Mouse (Mus musculus) hindbrain, embryonic 11.5 days (tissue): ENCODE measurements around the gene Spata21. TPM values are rescaled to one million over a fixed set of nuclear protein-coding genes. Genes with fewer than 3 reads are reported as not detected.

Experiments used
- ATAC-seq: fragments of 200-750 bp; cut with Nextera tagmentation; 2 replicates; pipeline ENCODE4 v1.8.0; 2017; ENCODE audit warnings: mild to moderate bottlenecking, moderate TSS enrichment, moderate library complexity; ENCODE audit not compliant: low FRiP score
- DNase-seq: peaks from one replicate; pipeline ENCODE4 v3.0.0-alpha.2; 2015; ENCODE audit warnings: low spot score
- H3K27ac ChIP-seq: fragments of 300-500 bp; sonication (generic); 2 replicates; pipeline ENCODE4 v1.5.1; 2014; ENCODE audit warnings: mild to moderate bottlenecking, low read depth, low read length
- H3K27me3 ChIP-seq: fragments of 300-500 bp; sonication (generic); 2 replicates; pipeline ENCODE4 v1.6.1; 2014; ENCODE audit warnings: mild to moderate bottlenecking, low read length, moderate library complexity, mixed read lengths; ENCODE audit not compliant: control insufficient read depth, insufficient read depth
- H3K36me3 ChIP-seq: fragments of 300-500 bp; sonication (generic); 2 replicates; pipeline ENCODE4 v1.6.1; 2014; ENCODE audit warnings: mild to moderate bottlenecking, low read length, moderate library complexity, mixed read lengths; ENCODE audit not compliant: control insufficient read depth, insufficient read depth
- H3K4me1 ChIP-seq: fragments of 300-500 bp; sonication (generic); replicated peaks from 2 replicates; pipeline ENCODE4 v1.6.1; 2014; ENCODE audit warnings: low read length, mixed read lengths; ENCODE audit not compliant: control insufficient read depth, insufficient read depth
- H3K4me2 ChIP-seq: fragments of 300-500 bp; sonication (generic); replicated peaks from 2 replicates; pipeline ENCODE4 v1.6.1; 2014; ENCODE audit warnings: mild to moderate bottlenecking, low read depth, low read length
- H3K4me3 ChIP-seq: fragments of 300-500 bp; sonication (generic); 2 replicates; pipeline ENCODE4 v1.5.1; 2014; ENCODE audit warnings: low read depth, low read length
- H3K9ac ChIP-seq: fragments of 300-500 bp; sonication (generic); 2 replicates; pipeline ENCODE4 v1.6.1; 2014; ENCODE audit warnings: low read depth, low read length
- H3K9me3 ChIP-seq: fragments of 300-500 bp; sonication (generic); 2 replicates; pipeline ENCODE4 v1.6.1; 2016; ENCODE audit warnings: low read length; ENCODE audit not compliant: control insufficient read depth
- WGBS: fragments of 180-500 bp; shearing (Covaris S2); extraction: QIAGEN DNeasy Blood & Tissue Kit; methylation state at CpG from one replicate; pipeline ENCODE4 v1.1.7; 2014; 5-methylcytosine and 5-hydroxymethylcytosine counted together
- polyA plus RNA-seq: library from polyadenylated mRNA; unstranded; fragments of >200 nt; fragmentation: Nextera tagmentation; extraction: Ambion mirVana; gene quantifications from 2 replicates; pipeline ENCODE4 v1.2.1, GENCODE M21; 2014

Gene Spata21
- polyA plus RNA-seq, 1 experiment from 2014 or later, result 0.19 TPM

- no peak overlapping the region for H3K9ac ChIP-seq
- no peaks in the 10 kb centered on the region for H3K4me1 ChIP-seq
- WGBS, result 86% methylated on average over 8 of the region's 8 CpGs
- peaks cover 12% of the 10 kb centered on the region for H3K36me3 ChIP-seq
- DNase-seq (no peak), ATAC-seq (no peak)
- no peak overlapping the region for H3K4me3 ChIP-seq
- H3K4me2 ChIP-seq, result no peak overlapping the region
- H3K27ac ChIP-seq, result no peak overlapping the region
- H3K27me3 ChIP-seq, result no peaks in the 10 kb centered on the region
- no peaks in the 10 kb centered on the region for H3K9me3 ChIP-seq
Observed at GRCm38 (mm10) chr4:141068655-141069054, 19.5 kb upstream of the Spata21 start.

DNA sequence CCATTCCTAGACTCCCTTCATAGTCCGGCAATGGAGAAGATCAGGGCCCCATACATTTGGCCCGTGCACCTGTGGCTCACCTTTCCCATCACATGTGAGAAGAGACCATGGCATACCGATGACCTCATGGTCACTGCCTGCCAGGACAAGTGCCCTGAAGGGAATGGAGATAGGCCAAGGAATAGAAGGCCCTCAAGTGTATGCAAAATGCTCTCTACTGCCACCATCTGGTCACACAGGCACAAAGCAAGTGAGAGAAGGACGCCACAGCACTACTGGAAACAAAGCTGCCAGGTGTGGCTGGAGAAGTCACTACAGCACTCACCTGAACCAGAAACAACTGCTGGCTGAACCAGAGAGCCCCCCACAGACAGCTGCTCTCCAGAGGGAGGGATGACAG, 18.4 kb upstream of the Spata21 start:
- H3K4me1 ChIP-seq, result no peaks in the 10 kb centered on the region
- H3K36me3 ChIP-seq, result peaks cover 12% of the 10 kb centered on the region
- WGBS, result 65% methylated on average over 4 of the region's 4 CpGs

GRCm38 (mm10) chr4:141072502-141072901, 15.6 kb upstream of the Spata21 start:
- 0 out of 2 replicates have a peak, but pooled peaks cover 5% of the 10 kb centered on the region for H3K4me1 ChIP-seq
- H3K9me3 ChIP-seq, result no peaks in the 10 kb centered on the region
- H3K36me3 ChIP-seq, result peaks cover 6% of the 10 kb centered on the region
- H3K9ac ChIP-seq, result no peak overlapping the region
- H3K4me2 ChIP-seq, result no peak overlapping the region
- DNase-seq (no peak), ATAC-seq (no peak)
- no peak overlapping the region for H3K27ac ChIP-seq
- 88% methylated on average over 11 of the region's 11 CpGs for WGBS
- H3K4me3 ChIP-seq, result no peak overlapping the region
- H3K27me3 ChIP-seq, result no peaks in the 10 kb centered on the region

More for the DNA sequence above, 18.4 kb upstream of the Spata21 start:
- DNase-seq, result peak; percentile 76
- H3K4me2 ChIP-seq, result no peak overlapping the region
- no peak overlapping the region for H3K9ac ChIP-seq
- H3K9me3 ChIP-seq, result no peaks in the 10 kb centered on the region
- peak; percentile 31; the same call in 1 of the 2 replicates for ATAC-seq
- H3K4me3 ChIP-seq, result no peak overlapping the region
- no peaks in the 10 kb centered on the region for H3K27me3 ChIP-seq
- H3K27ac ChIP-seq, result no peak overlapping the region

DNA sequence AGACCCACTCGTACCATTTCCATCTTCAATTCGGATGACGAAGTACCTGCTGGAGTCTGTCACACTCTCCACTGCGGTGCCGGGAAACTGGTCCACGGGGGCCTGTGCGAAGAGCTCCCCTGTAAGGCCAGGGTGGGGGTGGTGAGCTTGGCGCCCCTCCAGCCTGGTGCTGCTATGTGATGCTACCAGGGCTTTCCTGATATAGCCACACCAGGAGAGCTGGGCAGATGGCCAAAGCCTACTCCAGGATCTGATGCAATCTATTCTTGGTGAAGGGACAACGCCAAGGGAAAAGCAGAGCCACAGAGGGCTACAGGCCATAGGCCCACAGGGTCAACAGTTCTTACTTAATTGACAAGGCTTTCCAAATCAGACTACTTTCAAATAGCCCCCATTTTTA, 14.5 kb upstream of the Spata21 start:
- 96% methylated on average over 9 of the region's 9 CpGs for WGBS
- H3K4me2 ChIP-seq, result no peak overlapping the region

DNA sequence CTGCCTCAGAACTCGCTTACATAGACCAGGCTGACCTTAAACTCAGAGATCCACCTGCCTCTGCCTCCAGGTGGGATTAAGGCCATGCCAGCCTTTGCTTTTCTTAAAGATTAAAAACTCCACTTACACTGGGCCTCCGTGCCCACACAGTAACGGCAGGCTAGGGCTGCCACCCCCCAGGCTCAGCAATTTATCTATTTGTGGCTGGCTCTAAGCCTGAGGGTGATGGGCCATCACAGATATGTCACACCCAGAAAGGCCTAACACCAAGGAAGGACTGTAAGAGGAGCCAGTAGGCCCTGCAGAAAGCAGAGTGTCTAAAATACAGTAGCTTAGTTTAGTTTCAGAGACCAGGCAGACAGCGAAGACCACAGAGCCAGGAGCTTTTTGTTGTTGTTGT, 14.0 kb upstream of the Spata21 start:
- H3K36me3 ChIP-seq, result no peaks in the 10 kb centered on the region
- 98% methylated on average over 4 of the region's 4 CpGs for WGBS

More for the DNA sequence above, 14.5 kb upstream of the Spata21 start:
- no peak overlapping the region for H3K9ac ChIP-seq
- no peak overlapping the region for H3K27ac ChIP-seq
- peaks cover 4% of the 10 kb centered on the region; the same call in 1 of the 2 replicates for H3K36me3 ChIP-seq
- no peak for ATAC-seq
- no peak for DNase-seq
- H3K27me3 ChIP-seq, result no peaks in the 10 kb centered on the region
- no peak overlapping the region for H3K4me3 ChIP-seq
- H3K4me1 ChIP-seq, result 0 out of 2 replicates have a peak, but pooled peaks cover 5% of the 10 kb centered on the region
- H3K9me3 ChIP-seq, result no peaks in the 10 kb centered on the region

DNA sequence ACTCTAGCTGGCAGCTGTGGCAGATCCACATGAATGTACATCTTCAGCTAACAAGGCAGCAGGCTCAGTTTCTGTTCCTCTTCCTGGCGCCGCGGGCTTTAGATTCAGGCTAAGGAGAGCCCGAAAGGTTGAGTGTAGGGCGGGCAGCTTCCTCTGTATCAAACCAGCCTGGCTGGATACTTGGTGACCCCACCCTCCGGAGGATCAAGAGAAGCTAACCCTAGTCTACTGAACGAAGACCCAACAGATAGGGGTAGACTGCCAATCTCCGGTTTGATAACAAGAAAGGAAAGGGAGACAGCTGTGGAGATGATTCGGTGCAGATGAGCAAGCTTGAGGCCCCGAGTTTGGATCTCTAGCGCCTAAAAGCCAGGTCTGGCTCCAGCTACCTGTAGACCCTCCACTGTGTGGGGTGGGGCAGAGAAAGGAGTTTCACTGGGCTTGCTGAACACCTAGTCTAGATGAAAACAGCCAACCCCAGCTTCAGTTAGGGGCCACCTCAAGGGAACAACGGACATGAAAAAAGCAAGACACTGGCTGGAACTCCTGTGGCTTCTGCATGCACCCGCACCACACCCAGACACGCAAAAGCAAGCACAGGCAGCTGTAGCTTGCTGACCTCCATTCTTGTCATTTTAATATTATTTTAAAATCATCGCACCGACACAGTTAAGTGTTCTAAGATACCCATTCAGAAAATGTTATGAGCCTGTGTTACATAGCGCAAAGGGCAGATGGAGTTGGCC, 11.2 kb upstream of the Spata21 start:
- Histone ChIP-seq H3K4me2 (peak overlapping the region; percentile 64), H3K27me3 (no peaks in the 10 kb centered on the region), H3K9ac (peak overlapping the region; percentile 80), H3K9me3 (no peaks in the 10 kb centered on the region), H3K27ac (no peak overlapping the region), H3K4me3 (peak overlapping the region; percentile 78), H3K4me1 (0 out of 2 replicates have a peak, but pooled peaks cover 5% of the 10 kb centered on the region), H3K36me3 (no peaks in the 10 kb centered on the region)
- no peak for DNase-seq
- ATAC-seq, result no peak
- WGBS, result 81% methylated on average over 17 of the region's 17 CpGs

More for the DNA sequence above, 14.0 kb upstream of the Spata21 start:
- DNase-seq (no peak), ATAC-seq (no peak)
- Histone ChIP-seq H3K27ac (no peak overlapping the region), H3K4me3 (no peak overlapping the region), H3K4me2 (no peak overlapping the region), H3K27me3 (no peaks in the 10 kb centered on the region), H3K9me3 (no peaks in the 10 kb centered on the region), H3K4me1 (0 out of 2 replicates have a peak, but pooled peaks cover 5% of the 10 kb centered on the region), H3K9ac (no peak overlapping the region)

DNA sequence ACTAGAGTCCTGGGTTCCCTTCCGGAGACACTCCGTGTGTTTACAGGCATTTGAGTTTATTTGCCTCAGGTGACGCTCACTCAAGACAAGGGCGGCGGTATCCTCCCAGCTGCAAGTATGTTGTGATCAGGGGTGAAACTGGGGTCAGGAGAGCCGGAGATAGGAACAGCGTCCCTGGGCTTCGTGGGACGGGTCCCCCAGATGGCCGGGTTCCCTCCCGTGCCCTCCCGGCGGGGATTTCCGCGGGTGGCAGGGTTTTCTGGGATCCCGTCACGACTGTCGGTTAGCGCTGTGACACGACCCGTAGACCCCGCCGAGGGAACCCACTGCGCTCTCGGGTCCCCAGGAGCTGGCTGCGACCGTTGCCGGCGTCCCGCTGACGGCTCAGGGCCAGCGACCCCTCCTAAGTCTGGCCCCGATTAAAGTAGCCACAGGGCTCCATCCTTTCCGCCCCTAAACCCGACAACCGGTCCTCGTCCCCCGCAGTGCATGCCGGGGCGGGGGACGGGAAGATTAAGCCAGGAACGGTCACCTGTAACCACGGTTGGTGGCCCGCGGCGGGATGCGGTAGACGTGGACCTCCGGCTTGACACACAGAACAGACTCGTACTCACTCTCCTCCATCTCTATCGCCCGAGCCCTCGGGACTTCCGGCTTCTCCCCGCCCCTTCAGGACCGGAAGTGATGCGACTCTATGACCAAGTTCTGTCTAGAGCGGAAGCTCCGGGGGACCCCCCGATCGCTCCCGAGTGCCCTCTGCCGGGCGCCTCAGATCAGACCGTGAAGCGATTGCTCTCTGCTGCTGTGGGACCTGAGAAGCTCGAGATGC, 10.2 kb upstream of the Spata21 start, which contains the start of gene Necap2:
TSS of gene Necap2 (minus strand) at position 677 of the 829 bp plus-strand sequence.
- Histone ChIP-seq H3K27me3 (no peaks in the 10 kb centered on the region), H3K9me3 (no peaks in the 10 kb centered on the region), H3K4me1 (0 out of 2 replicates have a peak, but pooled peaks cover 5% of the 10 kb centered on the region), H3K36me3 (no peaks in the 10 kb centered on the region), H3K4me3 (peak within 1 kb of the TSS; percentile 78), H3K9ac (peak within 1 kb of the TSS; percentile 80), H3K27ac (no peak within 1 kb of the TSS), H3K4me2 (peak within 1 kb of the TSS; percentile 64)
- peak; percentile 91 for ATAC-seq
- under 1% methylated on average over 66 of the region's 67 CpGs for WGBS
- DNase-seq, result peak; percentile 98

- ATAC-seq (peak; percentile 54; the same call in 1 of the 2 replicates), DNase-seq (no peak)
- no peaks in the 10 kb centered on the region for H3K9me3 ChIP-seq
- H3K4me3 ChIP-seq, result 0 out of 2 replicates have a peak overlapping the region, but pooled peaks have one; percentile 6
- H3K27ac ChIP-seq, result no peak overlapping the region
- 0 out of 2 replicates have a peak, but pooled peaks cover 5% of the 10 kb centered on the region for H3K4me1 ChIP-seq
- H3K4me2 ChIP-seq, result no peak overlapping the region
- no peaks in the 10 kb centered on the region for H3K27me3 ChIP-seq
- H3K9ac ChIP-seq, result no peak overlapping the region
- WGBS, result 74% methylated on average over 18 of the region's 18 CpGs
- H3K36me3 ChIP-seq, result no peaks in the 10 kb centered on the region
Observed at GRCm38 (mm10) chr4:141078510-141079137, 9.5 kb upstream of the Spata21 start.
